Mouse (Mus musculus) lung, postnatal 0 days (tissue): ENCODE measurements at regions not wholly inside any gene's neighbourhood (a gene's known extent, or its start where the extent isn't known, plus 50 kb on each side); places are given as distances from the start of the nearest gene placed in this dataset.

Source experiments
- CTCF ChIP-seq: IDR thresholded peaks from 2 replicates; pipeline ENCODE4 v1.5.1; 2016; ENCODE audit warnings: antibody characterized with exemption, mild to moderate bottlenecking
- EP300 ChIP-seq: IDR thresholded peaks from 2 replicates; pipeline ENCODE4 v1.6.1; 2016; ENCODE audit warnings: antibody characterized with exemption, mild to moderate bottlenecking, control low read depth

- TF ChIP-seq EP300 (no peak), CTCF (no peak)
These were observed 290.1 kb upstream of the Tom1l1 start for GRCm38 (mm10) chr11:90978234-90978633.
